Mouse (Mus musculus): ENCODE measurements at regions not wholly inside any gene's neighbourhood (a gene's known extent, or its start where the extent isn't known, plus 50 kb on each side); places are given as distances from the start of the nearest gene placed in this dataset.

- TF ChIP-seq CTCF (IDR thresholded peaks at IDR 0.05; ENCODE audit: low read depth) (no peak), EP300 (optimal IDR thresholded peaks at IDR 0.05) (no peak)
Observed at GRCm38 (mm10) chr4:125199281-125199680, 71.6 kb upstream of the Zc3h12a start.
